Comparison of ENCODE assay signal across 12 mouse cellular contexts in genomic region chr5:28060506-28060905, GRCm38 (mm10). TPM values are rescaled to one million over a fixed set of nuclear protein-coding genes. Genes with fewer than 3 reads are reported as not detected.
DNase-seq lines count a peak whose midpoint lies in the region; ATAC-seq and TF ChIP-seq lines count a peak whose summit lies in the region.
"Had no signal": no experiment of that assay in that cellular context is flagged by ENCODE, and none has a peak within 500 bp of the region (broad histone marks: within the 10 kb centered on the region; RNA-seq: fewer than 3 reads in every experiment).

No protein-coding gene starts in this region.

- H3K27me3 ChIP-seq in forebrain, embryonic 14.5 days (replicated peaks; ENCODE audit: control insufficient read depth, insufficient read depth, low read length), result no peaks in the 10 kb centered on the region
- no peaks in the 10 kb centered on the region for H3K27me3 ChIP-seq in forebrain, embryonic 11.5 days (ENCODE audit: control insufficient read depth, insufficient read depth, low read length)
- 0 out of 2 replicates have a peak, but pooled peaks cover 4% of the 10 kb centered on the region for H3K27me3 ChIP-seq in liver, embryonic 12.5 days (replicated peaks)

- no peaks in the 10 kb centered on the region for H3K4me1 ChIP-seq in forebrain, embryonic 14.5 days (ENCODE audit: control insufficient read depth, insufficient read depth, low read length)
- no peaks in the 10 kb centered on the region for H3K4me1 ChIP-seq in forebrain, embryonic 11.5 days (replicated peaks; ENCODE audit: control insufficient read depth, insufficient read depth, low read length)
- H3K4me1 ChIP-seq in liver, embryonic 12.5 days, result peaks cover 20% of the 10 kb centered on the region

- H3K27ac ChIP-seq in forebrain, embryonic 14.5 days (ENCODE audit: low read depth, low read length), result 0 out of 2 replicates have a peak overlapping the region, but pooled peaks have one; percentile 55
- no peak overlapping the region for H3K27ac ChIP-seq in forebrain, embryonic 11.5 days (ENCODE audit: low read depth, low read length)
- H3K27ac ChIP-seq in layer of hippocampus, adult 2 months, result peak overlapping the region; percentile 64
- no peak overlapping the region for H3K27ac ChIP-seq in liver, embryonic 12.5 days
- H3K27ac ChIP-seq: hindbrain, postnatal 0 days; kidney, postnatal 0 days had no signal

- no peaks in the 10 kb centered on the region for H3K9me3 ChIP-seq in forebrain, embryonic 14.5 days (replicated peaks; ENCODE audit: control insufficient read depth, low read length)
- H3K9me3 ChIP-seq in forebrain, embryonic 11.5 days (ENCODE audit: control insufficient read depth, low read length), result no peaks in the 10 kb centered on the region
- H3K9me3 ChIP-seq in liver, embryonic 12.5 days (replicated peaks), result no peaks in the 10 kb centered on the region

- H3K36me3 ChIP-seq in forebrain, embryonic 14.5 days (ENCODE audit: control insufficient read depth, insufficient read depth, low read length), result no peaks in the 10 kb centered on the region
- H3K36me3 ChIP-seq in forebrain, embryonic 11.5 days (ENCODE audit: control insufficient read depth, insufficient read depth, low read length), result no peaks in the 10 kb centered on the region
- no peaks in the 10 kb centered on the region for H3K36me3 ChIP-seq in liver, embryonic 12.5 days

- peak; percentile 44; the same call in 1 of the 2 replicates for ATAC-seq in forebrain, embryonic 14.5 days
- no peak for ATAC-seq in forebrain, embryonic 11.5 days (replicated peaks; ENCODE audit: low FRiP score)
- ATAC-seq in liver, embryonic 12.5 days, result no peak
- ATAC-seq: hindbrain, postnatal 0 days; liver, postnatal 0 days had no signal

- H3K4me3 ChIP-seq in forebrain, embryonic 14.5 days (ENCODE audit: low read depth, low read length), result no peak overlapping the region
- H3K4me3 ChIP-seq in forebrain, embryonic 11.5 days (ENCODE audit: low read depth, low read length), result no peak overlapping the region
- no peak overlapping the region for H3K4me3 ChIP-seq in layer of hippocampus, adult 2 months
- H3K4me3 ChIP-seq in liver, embryonic 12.5 days, result no peak overlapping the region

- no peak overlapping the region for H3K4me2 ChIP-seq in forebrain, embryonic 14.5 days (ENCODE audit: low read length)
- no peak overlapping the region for H3K4me2 ChIP-seq in forebrain, embryonic 11.5 days (ENCODE audit: low read depth, low read length, severe bottlenecking)
- no peak overlapping the region for H3K4me2 ChIP-seq in liver, embryonic 12.5 days

- no peak for TF ChIP-seq CTCF in layer of hippocampus, adult 2 months (conservative IDR thresholded peaks at IDR 0.05)

- intact Hi-C loops in left cerebral cortex, postnatal 4 days (cut with DNase I), result no loop called here

- H3K9ac ChIP-seq in forebrain, embryonic 14.5 days (ENCODE audit: low read length), result no peak overlapping the region
- H3K9ac ChIP-seq in forebrain, embryonic 11.5 days (ENCODE audit: low read length), result no peak overlapping the region
- H3K9ac ChIP-seq in liver, embryonic 12.5 days, result no peak overlapping the region
- H3K9ac ChIP-seq: liver, postnatal 0 days had no signal

- DNase-seq in forebrain, embryonic 14.5 days (ENCODE audit: low spot score), result peak; percentile 40
- DNase-seq in forebrain, embryonic 11.5 days (ENCODE audit: low spot score), result no peak
- peak; percentile 48 for DNase-seq in left cerebral cortex, postnatal 4 days
- no peak for DNase-seq in left cerebral cortex, adult 9 months (ENCODE audit: low spot score in 2 of 2)
- peak in 1 of 2 experiments; percentile 32 for DNase-seq in layer of hippocampus, adult 2 months (ENCODE audit: low spot score in 2 of 2)
- peak; percentile 59 for DNase-seq in lung, postnatal 25 days (ENCODE audit: low spot score)
- DNase-seq in testis, postnatal 14 days (ENCODE audit: low spot score), result no peak
- DNase-seq: adrenal gland, adult 8-10 months; liver, postnatal 0 days had no signal

RNA-seq across cellular contexts. Expression of gene Insig1, which starts 10.7 kb away (rescaled TPM):
- polyA plus RNA-seq in forebrain, embryonic 14.5 days (2014; fragmentation: Nextera tagmentation; extraction: Ambion mirVana), result 81.8 and 85.6 TPM in 2 replicates
- 102 and 103 TPM in 2 replicates for polyA plus RNA-seq in forebrain, embryonic 11.5 days (2014; fragmentation: Nextera tagmentation; extraction: Ambion mirVana)
- 100 to 1,000 TPM in 1 of 2 experiments, 10 to 100 TPM in 1; 97.3 to 107 TPM for total RNA-seq in left cerebral cortex, postnatal 4 days (2021)
- 10 to 100 TPM; 57.7 to 65.8 TPM for total RNA-seq in layer of hippocampus, adult 2 months (2021)
- 51.5 and 58.2 TPM in 2 replicates for polyA plus RNA-seq in liver, embryonic 12.5 days (2016; fragmentation: Nextera tagmentation; extraction: Ambion mirVana)

Comparison
In these comparisons a context has a peak if more than half of its experiments do, and no peak if none do; other contexts are left out.
1. DNase-seq: peak in forebrain, embryonic 14.5 days (single experiment), left cerebral cortex, postnatal 4 days (single experiment) and lung, postnatal 25 days (single experiment); none in forebrain, embryonic 11.5 days (single experiment), left cerebral cortex, adult 9 months (0 of 2) and testis, postnatal 14 days (single experiment).
2. H3K27ac ChIP-seq: peak in forebrain, embryonic 14.5 days (single experiment) and layer of hippocampus, adult 2 months (single experiment); none in forebrain, embryonic 11.5 days (single experiment) and liver, embryonic 12.5 days (single experiment).